ENCODE assay signal across 1 mouse cellular context in genomic region chr9:108290773-108291172, GRCm38 (mm10).
TF ChIP-seq lines count a peak whose summit lies in the region.

No protein-coding gene starts in this region.

TF ChIP-seq in MEL, 35 proteins besides CTCF, POLR2A, EP300 and RAD21 (continued from another document):
- no peak for TF ChIP-seq E2F4 (IDR thresholded peaks at IDR 0.05; ENCODE audit: borderline replicate concordance, low read depth, low read length)
- no peak for TF ChIP-seq CHD2 (IDR thresholded peaks at IDR 0.05; ENCODE audit: low read length)
- TF ChIP-seq MXI1 (IDR thresholded peaks at IDR 0.05; ENCODE audit: low read depth, low read length): no peak
- TF ChIP-seq JUND (IDR thresholded peaks at IDR 0.05; ENCODE audit: low read depth, low read length): no peak
- TF ChIP-seq MAFK (IDR thresholded peaks at IDR 0.05; ENCODE audit: borderline replicate concordance, low read depth, low read length): no peak
- TF ChIP-seq GATA1 (IDR thresholded peaks at IDR 0.05; ENCODE audit: low read depth, low read length): no peak
- no peak for TF ChIP-seq RCOR1 (IDR thresholded peaks at IDR 0.05; ENCODE audit: low read depth, low read length)
- no peak for TF ChIP-seq CHD1 (IDR thresholded peaks at IDR 0.05; ENCODE audit: low read depth, low read length)
- TF ChIP-seq KAT2A (conservative IDR thresholded peaks at IDR 0.05; ENCODE audit: low read depth, low read length): no peak
- TF ChIP-seq MAX (IDR thresholded peaks at IDR 0.05; ENCODE audit: low read length): no peak
- TF ChIP-seq GABPA (IDR thresholded peaks at IDR 0.05; ENCODE audit: low read depth, low read length): no peak
